Mouse (Mus musculus) limb, embryonic 10.5 days (tissue): ENCODE results near the gene Grk3. TPM values are rescaled to one million over a fixed set of nuclear protein-coding genes. Genes with fewer than 3 reads are reported as not detected.

Source experiments
- DNase-seq: peaks from one replicate; pipeline ENCODE4 v3.0.0-alpha.2; 2017; ENCODE audit warnings: low spot score
- H3K27ac ChIP-seq: fragments of 300-500 bp; sonication (generic); 2 replicates; pipeline ENCODE4 v1.5.1; 2016; ENCODE audit warnings: mild to moderate bottlenecking
- H3K27me3 ChIP-seq: fragments of 300-500 bp; sonication (generic); 2 replicates; pipeline ENCODE4 v1.6.1; 2016; ENCODE audit warnings: low read depth, mild to moderate bottlenecking; ENCODE audit not compliant: poor library complexity, severe bottlenecking
- H3K36me3 ChIP-seq: fragments of 300-500 bp; sonication (generic); 2 replicates; pipeline ENCODE4 v1.6.1; 2016; ENCODE audit warnings: mild to moderate bottlenecking, moderate library complexity
- H3K4me1 ChIP-seq: fragments of 300-500 bp; sonication (generic); 2 replicates; pipeline ENCODE4 v1.6.1; 2016
- H3K4me3 ChIP-seq: fragments of 300-500 bp; sonication (generic); 2 replicates; pipeline ENCODE4 v1.5.1; 2016; ENCODE audit warnings: mild to moderate bottlenecking, moderate library complexity
- H3K9me3 ChIP-seq: fragments of 300-500 bp; sonication (generic); replicated peaks from 2 replicates; pipeline ENCODE4 v1.6.1; 2016; ENCODE audit warnings: mild to moderate bottlenecking
- WGBS: fragments of 180-500 bp; shearing (Covaris S2); methylation state at CpG from one replicate; pipeline ENCODE4 v1.1.7; 2016; 5-methylcytosine and 5-hydroxymethylcytosine counted together
- polyA plus RNA-seq: library from polyadenylated mRNA; unstranded; fragments of >200 nt; fragmentation: Nextera tagmentation; extraction: Ambion mirVana; gene quantifications from 2 replicates; pipeline ENCODE4 v1.2.1, GENCODE M21; 2016

Gene Grk3
- polyA plus RNA-seq, 1 experiment from 2014 or later, result 7.4 TPM

- Histone ChIP-seq H3K9me3 (no peaks in the 10 kb centered on the region), H3K27ac (no peak overlapping the region), H3K4me1 (no peaks in the 10 kb centered on the region), H3K36me3 (no peaks in the 10 kb centered on the region), H3K27me3 (peaks cover 43% of the 10 kb centered on the region), H3K4me3 (no peak overlapping the region)
- 23% methylated on average over 9 of the region's 9 CpGs for WGBS
- peak; percentile 87 for DNase-seq
Observed at GRCm38 (mm10) chr5:112870729-112871128, 144.9 kb downstream of the Grk3 start.

GRCm38 (mm10) chr5:112868620-112869019, 147.0 kb downstream of the Grk3 start:
- no peak for DNase-seq
- Histone ChIP-seq H3K36me3 (no peaks in the 10 kb centered on the region), H3K4me1 (peaks cover 6% of the 10 kb centered on the region), H3K27ac (no peak overlapping the region), H3K4me3 (no peak overlapping the region), H3K9me3 (no peaks in the 10 kb centered on the region), H3K27me3 (peaks cover 29% of the 10 kb centered on the region)
- 83% methylated on average over 5 of the region's 5 CpGs for WGBS

DNA sequence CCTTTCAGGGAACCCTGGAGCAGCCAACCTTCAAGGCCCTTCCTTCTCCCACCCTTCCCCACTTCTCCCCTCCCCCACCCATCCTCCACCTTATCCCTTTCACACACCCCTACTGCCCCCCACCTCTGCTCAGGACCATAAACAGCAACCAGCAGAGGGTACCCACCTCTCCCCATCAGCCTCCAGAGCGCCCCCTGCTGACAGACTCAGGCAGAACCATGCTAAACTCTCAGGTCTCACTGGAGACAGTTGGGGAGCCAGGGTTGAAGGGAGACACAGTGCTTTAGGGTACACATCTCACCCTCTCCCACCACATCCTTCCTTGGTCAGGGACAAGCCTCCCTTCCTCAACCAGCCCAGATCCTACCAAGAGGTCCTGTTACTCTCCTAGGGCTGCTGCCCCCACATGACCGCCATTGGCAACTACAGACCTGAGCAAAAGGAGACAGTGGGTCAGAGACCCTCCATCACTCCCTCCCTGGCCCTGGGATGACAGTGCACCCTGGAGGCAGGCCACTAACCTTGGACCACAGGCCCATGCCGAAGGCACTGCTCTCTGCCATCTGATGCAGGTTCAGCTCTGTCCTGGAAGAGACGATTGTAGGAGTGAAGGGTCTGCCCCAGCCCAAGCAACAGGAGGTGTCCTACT, 150.7 kb downstream of the Grk3 start:
- H3K27me3 ChIP-seq, result peaks cover under 1% of the 10 kb centered on the region; the same call in 1 of the 2 replicates

More for the DNA sequence above, 150.7 kb downstream of the Grk3 start:
- no peaks in the 10 kb centered on the region for H3K36me3 ChIP-seq
- H3K27ac ChIP-seq, result no peak overlapping the region
- 53% methylated on average over 4 of the region's 4 CpGs for WGBS
- DNase-seq, result peak; percentile 75
- H3K4me1 ChIP-seq, result peaks cover 16% of the 10 kb centered on the region
- H3K4me3 ChIP-seq, result no peak overlapping the region
- no peaks in the 10 kb centered on the region for H3K9me3 ChIP-seq

Other genes starting within 250 kb of the Grk3 start
- 0.30 and 0.41 TPM in 2 replicates for gene Myo18b, start 119.4 kb downstream of the Grk3 start, polyA plus RNA-seq
- not detected in 2 replicates for gene Crybb2, start 54.3 kb upstream of the Grk3 start, polyA plus RNA-seq
- gene Crybb3, start 65.8 kb upstream of the Grk3 start, polyA plus RNA-seq, result 0.33 and 0.59 TPM in 2 replicates
- 2.5 and 2.9 TPM in 2 replicates for gene 2900026A02Rik, start 205.4 kb upstream of the Grk3 start, polyA plus RNA-seq
- not detected in 2 replicates for gene Tmem211, start 211.1 kb upstream of the Grk3 start, polyA plus RNA-seq